Mouse (Mus musculus) megakaryocyte, embryonic 14.5 days (primary cell): ENCODE measurements at regions not wholly inside any gene's neighbourhood (a gene's known extent, or its start where the extent isn't known, plus 50 kb on each side); places are given as distances from the start of the nearest gene placed in this dataset.

Source experiments
- FLI1 ChIP-seq: IDR thresholded peaks from 2 replicates; pipeline ENCODE4 v1.6.1; 2012; ENCODE audit warnings: low read length, inconsistent platforms, mixed read lengths
- GATA1 ChIP-seq: IDR thresholded peaks from 3 replicates; pipeline ENCODE4 v1.6.1; 2012; ENCODE audit warnings: mixed read lengths, low read length, inconsistent platforms, borderline replicate concordance

DNA sequence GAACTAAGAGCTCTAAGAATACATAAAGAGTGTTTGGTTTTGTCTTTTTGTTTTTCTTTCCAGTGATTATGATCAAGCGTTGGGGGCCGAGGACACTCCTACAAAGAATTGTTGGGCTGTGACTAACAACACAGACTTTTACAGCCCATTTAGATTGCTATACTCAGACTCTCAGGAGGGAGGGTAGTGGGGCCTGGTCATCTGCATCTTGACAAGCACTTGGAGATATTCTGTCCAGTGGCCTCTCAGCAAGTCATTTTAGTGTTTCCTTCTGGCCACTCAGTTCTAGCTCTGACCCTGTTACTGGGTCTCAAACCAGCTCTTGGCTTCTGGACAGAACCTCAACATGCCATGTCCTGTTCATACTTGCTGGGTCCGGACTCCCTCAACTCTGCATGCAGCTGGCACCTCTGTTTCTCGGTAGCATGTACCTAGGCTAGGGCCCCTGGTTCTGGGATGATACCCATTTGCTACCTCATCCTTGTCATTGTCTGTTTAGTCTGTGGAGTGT is 279.6 kb downstream of the Gm49356 start:
- TF ChIP-seq GATA1 (no peak), FLI1 (no peak)
